Comparison of ENCODE assay signal across 28 mouse cellular contexts in genomic region chr5:102033281-102033680, GRCm38 (mm10). TPM values are rescaled to one million over a fixed set of nuclear protein-coding genes. Genes with fewer than 3 reads are reported as not detected.
A peak's percentile ranks its signal among the peaks of the same experiment; 100 is the strongest.
DNase-seq lines count a peak whose midpoint lies in the region; ATAC-seq and TF ChIP-seq lines count a peak whose summit lies in the region.
"Had no signal": no experiment of that assay in that cellular context is flagged by ENCODE, and none has a peak within 500 bp of the region (broad histone marks: within the 10 kb centered on the region; RNA-seq: fewer than 3 reads in every experiment).

No protein-coding gene starts in this region.

- peak overlapping the region; percentile 44; the same call in 1 of the 2 replicates for H3K27ac ChIP-seq in liver, postnatal 0 days (ENCODE audit: low read depth)
- H3K27ac ChIP-seq in liver, embryonic 11.5 days (ENCODE audit: low read depth, low read length) = no peak overlapping the region
- H3K27ac ChIP-seq: heart, adult 2 months; hindbrain, embryonic 10.5 days; hindbrain, embryonic 15.5 days; kidney, postnatal 0 days; liver, embryonic 13.5 days; midbrain, embryonic 12.5 days; stomach, embryonic 15.5 days had no signal

- WGBS in liver, postnatal 0 days (ENCODE audit: insufficient replicate concordance) = 56% methylated on average over 8 of the region's 8 CpGs
- 80% methylated on average over 8 of the region's 8 CpGs for WGBS in liver, embryonic 11.5 days

- peak; percentile 92 for DNase-seq in heart, adult 11 months
- no peak for DNase-seq in heart, postnatal 4 days
- no peak for DNase-seq in liver, postnatal 0 days
- no peak for DNase-seq in liver, embryonic 11.5 days (ENCODE audit: low spot score)
- no peak for DNase-seq in adrenal gland, postnatal 25 days
- no peak for DNase-seq in frontal cortex, postnatal 25 days (ENCODE audit: low spot score in 2 of 2)
- DNase-seq: adrenal gland, postnatal 14 days; cerebellum, adult 2 months; cerebellum, postnatal 14 days; gastrocnemius, postnatal 25 days; kidney, adult 8-10 months; kidney, postnatal 4 days; left cerebral cortex, postnatal 4 days; liver, embryonic 13.5 days; lung, embryonic 14.5 days had no signal

- H3K9ac ChIP-seq in liver, postnatal 0 days (replicated peaks) = no peak overlapping the region
- H3K9ac ChIP-seq in liver, embryonic 11.5 days (ENCODE audit: low read depth, low read length) = no peak overlapping the region
- H3K9ac ChIP-seq: heart, embryonic 12.5 days; hindbrain, embryonic 15.5 days; liver, embryonic 13.5 days; lung, embryonic 14.5 days; midbrain, embryonic 12.5 days; neural tube, embryonic 15.5 days; stomach, embryonic 15.5 days had no signal

- no peak for TF ChIP-seq EP300 in liver, postnatal 0 days (IDR thresholded peaks at IDR 0.05; ENCODE audit: low read depth)

- H3K4me3 ChIP-seq in liver, postnatal 0 days (ENCODE audit: low read depth, low read length) = no peak overlapping the region
- no peak overlapping the region for H3K4me3 ChIP-seq in liver, embryonic 11.5 days (ENCODE audit: low read depth, low read length)
- H3K4me3 ChIP-seq: heart, adult 2 months; heart, embryonic 12.5 days; hindbrain, embryonic 10.5 days; hindbrain, embryonic 15.5 days; liver, embryonic 13.5 days; midbrain, embryonic 12.5 days; neural tube, embryonic 15.5 days; stomach, embryonic 15.5 days had no signal

- peaks cover 5% of the 10 kb centered on the region; the same call in 1 of the 2 replicates for H3K9me3 ChIP-seq in liver, postnatal 0 days (ENCODE audit: low read length)
- H3K9me3 ChIP-seq in liver, embryonic 11.5 days (ENCODE audit: control insufficient read depth, low read length) = peaks cover 4% of the 10 kb centered on the region; the same call in 1 of the 2 replicates
- H3K9me3 ChIP-seq: hindbrain, embryonic 15.5 days; liver, embryonic 13.5 days; neural tube, embryonic 15.5 days; stomach, embryonic 15.5 days had no signal

- H3K27me3 ChIP-seq in liver, postnatal 0 days (ENCODE audit: insufficient read depth, low read length) = no peaks in the 10 kb centered on the region
- no peaks in the 10 kb centered on the region for H3K27me3 ChIP-seq in liver, embryonic 11.5 days (replicated peaks; ENCODE audit: control insufficient read depth, insufficient read depth, low read length)
- H3K27me3 ChIP-seq: heart, embryonic 12.5 days; hindbrain, embryonic 15.5 days; liver, embryonic 13.5 days; megakaryocyte, embryonic 14.5 days; midbrain, embryonic 12.5 days; neural tube, embryonic 15.5 days; Patski; stomach, embryonic 15.5 days had no signal

- H3K4me2 ChIP-seq in liver, postnatal 0 days (ENCODE audit: low read depth, low read length) = no peak overlapping the region
- no peak overlapping the region for H3K4me2 ChIP-seq in liver, embryonic 11.5 days
- H3K4me2 ChIP-seq: heart, embryonic 12.5 days; hindbrain, embryonic 15.5 days; liver, embryonic 13.5 days; lung, embryonic 14.5 days; midbrain, embryonic 12.5 days; neural tube, embryonic 15.5 days; stomach, embryonic 15.5 days had no signal

- peak; percentile 56 for ATAC-seq in liver, postnatal 0 days
- ATAC-seq in liver, embryonic 11.5 days (replicated peaks; ENCODE audit: low FRiP score) = no peak
- ATAC-seq in common myeloid progenitor, adult 5-6 weeks (replicated peaks; ENCODE audit: low read depth, poor library complexity, severe bottlenecking) = peak; percentile 95
- peak; percentile 97 for ATAC-seq in megakaryocyte progenitor cell, adult 5-6 weeks (replicated peaks; ENCODE audit: poor library complexity)
- ATAC-seq: forebrain, embryonic 14.5 days; Patski had no signal

- H3K36me3 ChIP-seq in liver, postnatal 0 days (replicated peaks; ENCODE audit: insufficient read depth, low read length) = peaks cover 38% of the 10 kb centered on the region
- peaks cover 49% of the 10 kb centered on the region for H3K36me3 ChIP-seq in liver, embryonic 11.5 days (ENCODE audit: control insufficient read depth, insufficient read depth, low read length)

- peaks cover 11% of the 10 kb centered on the region; the same call in 1 of the 2 replicates for H3K4me1 ChIP-seq in liver, postnatal 0 days (ENCODE audit: insufficient read depth)
- no peaks in the 10 kb centered on the region for H3K4me1 ChIP-seq in liver, embryonic 11.5 days (replicated peaks; ENCODE audit: control insufficient read depth, insufficient read depth, low read length)
- H3K4me1 ChIP-seq: heart, embryonic 12.5 days; hindbrain, embryonic 10.5 days; hindbrain, embryonic 15.5 days; midbrain, embryonic 12.5 days; neural tube, embryonic 15.5 days; stomach, embryonic 15.5 days had no signal

- no peak for TF ChIP-seq CTCF in liver, postnatal 0 days (IDR thresholded peaks at IDR 0.05; ENCODE audit: low read depth)

RNA-seq across cellular contexts. Expression of gene Wdfy3, which starts 36.4 kb away (rescaled TPM):
- 10 to 100 TPM; 47.0 to 48.6 TPM for total RNA-seq in heart, postnatal 4 days (2021)
- 4.4 and 5.0 TPM in 2 replicates for polyA plus RNA-seq in liver, postnatal 0 days (2015; fragmentation: Nextera tagmentation; extraction: Ambion mirVana)
- 10.4 and 12.7 TPM in 2 replicates for polyA plus RNA-seq in liver, embryonic 11.5 days (2014; fragmentation: Nextera tagmentation; extraction: Ambion mirVana)
- total RNA-seq in common myeloid progenitor, adult 5-6 weeks (2017) = 9.2 and 13.1 TPM in 2 replicates
- 9.5 and 10.9 TPM in 2 replicates for total RNA-seq in megakaryocyte progenitor cell, adult 5-6 weeks (2015)
- 5.4 and 5.9 TPM in 2 replicates for total RNA-seq in megakaryocyte progenitor cell, adult 5-6 weeks (2017)
- 49.6 and 54.3 TPM in 2 replicates for total RNA-seq in adrenal gland, postnatal 25 days (2021)
